Mouse (Mus musculus) stomach, embryonic 14.5 days (tissue): ENCODE measurements at regions not wholly inside any gene's neighbourhood (a gene's known extent, or its start where the extent isn't known, plus 50 kb on each side); places are given as distances from the start of the nearest gene placed in this dataset.

Experiments
- ATAC-seq: fragments of 200-750 bp; cut with Nextera tagmentation; 2 replicates; pipeline ENCODE4 v1.8.0; 2017; ENCODE audit warnings: low read depth, moderate TSS enrichment; ENCODE audit not compliant: insufficient number of reproducible peaks, insufficient read depth, low FRiP score
- H3K27ac ChIP-seq: fragments of 300-500 bp; sonication (generic); 2 replicates; pipeline ENCODE4 v1.5.1; 2014; ENCODE audit warnings: mild to moderate bottlenecking, low read length, moderate library complexity, mixed read lengths
- H3K27me3 ChIP-seq: fragments of 300-500 bp; sonication (generic); 2 replicates; pipeline ENCODE4 v1.6.1; 2014; ENCODE audit warnings: low read length, control low read depth, mixed read lengths; ENCODE audit not compliant: control insufficient read depth, insufficient read depth
- H3K36me3 ChIP-seq: fragments of 300-500 bp; sonication (generic); 2 replicates; pipeline ENCODE4 v1.6.1; 2014; ENCODE audit warnings: mild to moderate bottlenecking, control low read depth, low read length, moderate library complexity, mixed read lengths; ENCODE audit not compliant: control insufficient read depth, insufficient read depth
- H3K4me1 ChIP-seq: fragments of 300-500 bp; sonication (generic); 2 replicates; pipeline ENCODE4 v1.6.1; 2014; ENCODE audit warnings: low read length, control low read depth, mixed read lengths; ENCODE audit not compliant: control insufficient read depth, insufficient read depth
- H3K4me2 ChIP-seq: fragments of 300-500 bp; sonication (generic); replicated peaks from 2 replicates; pipeline ENCODE4 v1.6.1; 2014; ENCODE audit warnings: low read depth, low read length, control low read depth
- H3K4me3 ChIP-seq: fragments of 300-500 bp; sonication (generic); 2 replicates; pipeline ENCODE4 v1.5.1; 2014; ENCODE audit warnings: low read depth, low read length, control low read depth
- H3K9ac ChIP-seq: fragments of 300-500 bp; sonication (generic); replicated peaks from 2 replicates; pipeline ENCODE4 v1.6.1; 2014; ENCODE audit warnings: low read depth, mild to moderate bottlenecking, control low read depth, low read length, moderate library complexity, mixed read lengths
- H3K9me3 ChIP-seq: fragments of 300-500 bp; sonication (generic); 2 replicates; pipeline ENCODE4 v1.6.1; 2016; ENCODE audit warnings: low read depth, low read length, control low read depth; ENCODE audit not compliant: control insufficient read depth
- WGBS: fragments of 180-500 bp; shearing (Covaris S2); extraction: QIAGEN DNeasy Blood & Tissue Kit; methylation state at CpG from one replicate; pipeline ENCODE4 v1.1.7; 2014; 5-methylcytosine and 5-hydroxymethylcytosine counted together

GRCm38 (mm10) chr11:117048911-117049310 lies 66.1 kb upstream of the Sec14l1 start:
- 87% methylated on average over 3 of the region's 3 CpGs for WGBS
- Histone ChIP-seq H3K4me3 (no peak overlapping the region), H3K4me1 (peaks cover 4% of the 10 kb centered on the region; the same call in 1 of the 2 replicates), H3K9me3 (no peaks in the 10 kb centered on the region), H3K27ac (no peak overlapping the region), H3K4me2 (no peak overlapping the region), H3K36me3 (no peaks in the 10 kb centered on the region), H3K9ac (no peak overlapping the region), H3K27me3 (no peaks in the 10 kb centered on the region)
- no peak for ATAC-seq

- no peak for ATAC-seq
- Histone ChIP-seq H3K4me1 (peaks cover 4% of the 10 kb centered on the region; the same call in 1 of the 2 replicates), H3K27me3 (no peaks in the 10 kb centered on the region), H3K27ac (no peak overlapping the region), H3K9me3 (no peaks in the 10 kb centered on the region), H3K9ac (no peak overlapping the region), H3K36me3 (no peaks in the 10 kb centered on the region), H3K4me2 (no peak overlapping the region), H3K4me3 (no peak overlapping the region)
- 89% methylated on average over 7 of the region's 7 CpGs for WGBS
These were observed 64.2 kb upstream of the Sec14l1 start for GRCm38 (mm10) chr11:117050788-117051187.

- WGBS: 14% methylated on average over 9 of the region's 9 CpGs
- H3K36me3 ChIP-seq: no peaks in the 10 kb centered on the region
- H3K4me3 ChIP-seq: no peak overlapping the region
- no peak overlapping the region for H3K4me2 ChIP-seq
- H3K9ac ChIP-seq: no peak overlapping the region
- H3K27ac ChIP-seq: no peak overlapping the region
- ATAC-seq: peak; percentile 35; the same call in 1 of the 2 replicates
- H3K9me3 ChIP-seq: no peaks in the 10 kb centered on the region
- 0 out of 2 replicates have a peak, but pooled peaks cover 5% of the 10 kb centered on the region for H3K4me1 ChIP-seq
- H3K27me3 ChIP-seq: no peaks in the 10 kb centered on the region
These were observed 58.0 kb upstream of the Sec14l1 start for GRCm38 (mm10) chr11:117056958-117057357.

GRCm38 (mm10) chr11:117057451-117057850 lies 57.5 kb upstream of the Sec14l1 start:
- Histone ChIP-seq H3K27ac (no peak overlapping the region), H3K36me3 (no peaks in the 10 kb centered on the region), H3K9ac (no peak overlapping the region), H3K4me3 (no peak overlapping the region), H3K27me3 (no peaks in the 10 kb centered on the region), H3K9me3 (no peaks in the 10 kb centered on the region), H3K4me1 (0 out of 2 replicates have a peak, but pooled peaks cover 5% of the 10 kb centered on the region), H3K4me2 (no peak overlapping the region)
- 38% methylated on average over 7 of the region's 7 CpGs for WGBS
- ATAC-seq: no peak

- 53% methylated on average over 8 of the region's 8 CpGs for WGBS
These were observed 55.8 kb upstream of the Sec14l1 start for GRCm38 (mm10) chr11:117059120-117059519.

GRCm38 (mm10) chr11:117059981-117060705 lies 54.8 kb upstream of the Sec14l1 start:
- Histone ChIP-seq H3K9me3 (no peaks in the 10 kb centered on the region), H3K36me3 (no peaks in the 10 kb centered on the region), H3K4me2 (no peak overlapping the region), H3K9ac (no peak overlapping the region), H3K27ac (no peak overlapping the region), H3K4me3 (no peak overlapping the region), H3K4me1 (0 out of 2 replicates have a peak, but pooled peaks cover 5% of the 10 kb centered on the region), H3K27me3 (no peaks in the 10 kb centered on the region)
- no peak for ATAC-seq
- WGBS: 24% methylated on average over 19 of the region's 19 CpGs

More at GRCm38 (mm10) chr11:117059120-117059519, 55.8 kb upstream of the Sec14l1 start:
- Histone ChIP-seq H3K9ac (no peak overlapping the region), H3K4me3 (no peak overlapping the region), H3K4me1 (0 out of 2 replicates have a peak, but pooled peaks cover 5% of the 10 kb centered on the region), H3K9me3 (no peaks in the 10 kb centered on the region), H3K27me3 (no peaks in the 10 kb centered on the region), H3K4me2 (no peak overlapping the region), H3K27ac (no peak overlapping the region), H3K36me3 (no peaks in the 10 kb centered on the region)
- no peak for ATAC-seq

GRCm38 (mm10) chr11:117060706-117061337 lies 54.1 kb upstream of the Sec14l1 start:
- H3K9ac ChIP-seq: no peak overlapping the region
- H3K36me3 ChIP-seq: no peaks in the 10 kb centered on the region
- no peak for ATAC-seq
- no peak overlapping the region for H3K4me3 ChIP-seq
- H3K27ac ChIP-seq: no peak overlapping the region
- H3K9me3 ChIP-seq: no peaks in the 10 kb centered on the region
- 0 out of 2 replicates have a peak, but pooled peaks cover 5% of the 10 kb centered on the region for H3K4me1 ChIP-seq
- no peak overlapping the region for H3K4me2 ChIP-seq
- H3K27me3 ChIP-seq: no peaks in the 10 kb centered on the region
- WGBS: 30% methylated on average over 9 of the region's 9 CpGs

- 52% methylated on average over 14 of the region's 14 CpGs for whole genome bisulfite sequencing
- ATAC-seq: no peak
- Histone ChIP-seq H3K9ac (no peak overlapping the region), H3K4me2 (no peak overlapping the region), H3K9me3 (no peaks in the 10 kb centered on the region), H3K27me3 (no peaks in the 10 kb centered on the region), H3K4me1 (0 out of 2 replicates have a peak, but pooled peaks cover 5% of the 10 kb centered on the region), H3K4me3 (no peak overlapping the region), H3K27ac (no peak overlapping the region), H3K36me3 (no peaks in the 10 kb centered on the region)
These were observed 52.0 kb upstream of the Sec14l1 start for GRCm38 (mm10) chr11:117062772-117063499.
